Comparison of ENCODE assay signal across 17 mouse cellular contexts in the genomic region with DNA sequence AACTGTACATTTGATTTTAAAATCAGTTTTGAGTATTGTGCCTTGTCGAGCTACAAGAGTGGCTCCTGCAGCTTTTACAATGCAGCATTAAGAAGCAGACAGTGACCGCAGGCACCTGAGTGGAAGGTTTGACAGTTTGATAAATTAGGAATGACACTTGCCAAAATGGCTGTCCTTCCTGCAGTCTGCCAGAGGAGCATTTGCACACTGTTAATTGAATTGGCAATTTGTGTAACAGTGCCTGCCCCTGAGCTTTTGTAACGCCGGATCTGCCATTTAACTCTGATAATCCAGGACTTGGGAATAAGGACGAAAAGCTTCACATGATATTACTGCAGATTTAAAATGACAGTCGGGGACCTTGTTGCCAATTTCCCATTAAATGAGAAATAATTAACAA.
"Had no signal": no experiment of that assay in that cellular context is flagged by ENCODE, and none has a peak within 500 bp of the region (broad histone marks: within the 10 kb centered on the region; RNA-seq: fewer than 3 reads in every experiment).

No protein-coding gene starts in this region.

- H3K27ac ChIP-seq: layer of hippocampus, adult 2 months; limb, embryonic 12.5 days; liver, embryonic 13.5 days; lung, embryonic 15.5 days; macrophage; neural tube, embryonic 12.5 days; stomach, postnatal 0 days had no signal

- H3K4me2 ChIP-seq: limb, embryonic 12.5 days; liver, embryonic 13.5 days; lung, embryonic 15.5 days; midbrain, embryonic 11.5 days; neural tube, embryonic 12.5 days had no signal

- DNase-seq: kidney, postnatal 10 days; kidney, postnatal 4 days; liver; liver, embryonic 13.5 days; liver, postnatal 0 days; lung, postnatal 14 days; right cerebral cortex, adult 18-20 months; right cerebral cortex, postnatal 25 days; thymus, postnatal 4 days had no signal

- H3K4me3 ChIP-seq: layer of hippocampus, adult 2 months; limb, embryonic 12.5 days; liver, embryonic 13.5 days; lung, embryonic 15.5 days; megakaryocyte, embryonic 14.5 days; neural tube, embryonic 12.5 days had no signal

- ATAC-seq: liver, postnatal 0 days had no signal

- H3K4me1 ChIP-seq: limb, embryonic 12.5 days; liver, embryonic 13.5 days; lung, embryonic 15.5 days; megakaryocyte, embryonic 14.5 days; neural tube, embryonic 12.5 days had no signal

- H3K36me3 ChIP-seq: limb, embryonic 12.5 days; liver, embryonic 13.5 days; lung, embryonic 15.5 days; neural tube, embryonic 12.5 days had no signal

- H3K9me3 ChIP-seq: limb, embryonic 12.5 days; liver, embryonic 13.5 days; lung, embryonic 15.5 days; megakaryocyte, embryonic 14.5 days; neural tube, embryonic 12.5 days had no signal

- H3K9ac ChIP-seq: limb, embryonic 12.5 days; liver, embryonic 13.5 days; liver, postnatal 0 days; lung, embryonic 15.5 days; neural tube, embryonic 12.5 days had no signal

- H3K27me3 ChIP-seq: liver, embryonic 13.5 days; lung, embryonic 15.5 days; megakaryocyte, embryonic 14.5 days; neural tube, embryonic 12.5 days had no signal
